Mouse (Mus musculus): ENCODE results near the gene Tep1.

DNA sequence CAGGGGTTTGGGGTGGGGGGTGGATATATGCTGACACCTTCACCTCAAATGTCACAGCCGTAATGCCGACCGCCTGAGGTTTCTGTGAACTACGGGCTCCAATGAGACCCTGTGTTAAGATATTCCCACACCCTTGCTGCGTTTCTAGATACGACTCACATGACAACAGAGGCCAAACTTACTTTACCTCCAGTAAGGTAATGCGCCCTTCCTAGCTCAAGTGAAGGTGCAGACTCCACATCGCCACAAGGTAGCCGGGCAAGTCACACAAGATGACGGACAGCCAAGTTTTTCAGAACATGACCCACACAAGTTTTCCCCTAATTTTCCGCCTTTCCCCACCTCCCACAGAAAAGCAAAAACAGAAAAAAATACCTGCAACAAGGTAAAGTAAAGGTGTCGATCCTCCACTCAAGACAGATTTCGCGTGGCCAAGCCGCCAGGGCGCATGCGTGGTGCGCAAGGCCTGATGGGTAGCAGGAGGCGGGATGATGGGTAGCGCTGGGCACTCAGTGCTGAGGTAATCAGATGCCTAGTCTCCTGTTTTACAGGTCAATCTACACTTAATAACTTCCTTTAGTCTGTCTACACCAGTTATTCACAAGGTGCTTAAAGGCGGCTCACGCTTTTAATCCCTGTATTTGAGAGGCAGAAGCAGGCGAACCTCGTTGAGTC is 75.0 kb downstream of the Tep1 start:
- TF ChIP-seq CTCF (IDR thresholded peaks at IDR 0.05; ENCODE audit: low read depth), result no peak
- no peak for TF ChIP-seq EP300 (IDR thresholded peaks at IDR 0.05; ENCODE audit: low read depth)

All from liver, postnatal 0 days (tissue).